Mouse (Mus musculus) sigmoid colon, adult 10 weeks (tissue): Measurements from ENCODE around the gene Aasdhppt. TPM values are rescaled to one million over a fixed set of nuclear protein-coding genes. Genes with fewer than 3 reads are reported as not detected.

ENCODE experiments used
- polyA plus RNA-seq: library from polyadenylated mRNA; stranded (reverse); fragments of 350-450 nt; fragmentation: Illumina TruSeq; extraction: RNeasy Lipid Tissue Mini Kit (QIAGEN cat#74804); gene quantifications from one replicate; pipeline ENCODE4 v1.2.3, GENCODE M21; 2014; ENCODE audit warnings: low read depth, low replicate concordance

Gene Aasdhppt
- 54.4 TPM for polyA plus RNA-seq

DNA sequence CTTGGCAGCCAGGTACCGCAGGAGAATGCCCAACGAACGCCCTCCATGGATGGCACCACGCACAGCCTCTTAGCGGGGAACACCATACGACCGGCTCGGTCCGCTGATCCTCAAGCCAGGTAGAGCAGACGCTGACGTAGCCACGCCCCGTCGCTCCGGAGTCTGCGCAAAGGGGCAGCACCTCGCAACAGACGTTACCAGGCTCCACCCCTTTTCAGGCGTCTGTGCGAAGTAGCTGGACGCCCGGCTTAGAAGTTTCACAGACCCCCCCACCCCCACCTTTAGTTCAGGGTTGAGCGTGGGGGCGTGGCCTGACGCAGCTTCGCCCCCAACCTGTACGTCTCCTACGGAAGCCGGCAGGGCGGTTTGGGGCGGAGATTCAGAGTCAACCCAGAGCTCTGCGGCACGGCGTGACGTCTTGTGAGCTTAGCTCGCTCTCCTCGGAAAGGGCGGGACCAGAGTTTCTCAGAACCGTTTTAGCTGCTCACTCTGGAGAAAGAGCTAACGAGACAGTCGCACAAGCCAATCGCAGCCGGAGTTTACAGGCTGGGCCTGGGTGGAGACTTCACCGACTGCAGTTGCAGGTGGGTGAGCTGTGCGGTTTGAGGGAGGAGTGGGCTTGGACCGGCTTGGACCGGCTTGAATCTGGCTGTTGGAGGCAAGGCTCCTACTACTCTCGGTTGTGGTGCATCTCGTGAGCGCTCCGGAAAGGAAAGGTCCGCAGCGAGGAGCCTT, at the start of gene Aasdhppt, which contains the start of gene Kbtbd3:
TSS of gene Aasdhppt (minus strand) at position 121 of the 735 bp plus-strand sequence.
TSS of gene Kbtbd3 (plus strand) at position 483 of the 735 bp plus-strand sequence.

Other genes starting within 250 kb of the Aasdhppt start
- 17.3 TPM for gene Kbtbd3, start 362 bp upstream of the Aasdhppt start, polyA plus RNA-seq
- gene Msantd4, start 67.1 kb upstream of the Aasdhppt start, polyA plus RNA-seq = 99.5 TPM